Mouse (Mus musculus) CD4-positive, CD25-positive, alpha-beta regulatory T cell, adult 2 months (primary cell): ENCODE measurements at regions not wholly inside any gene's neighbourhood (a gene's known extent, or its start where the extent isn't known, plus 50 kb on each side); places are given as distances from the start of the nearest gene placed in this dataset.
"Not testable (repeated sequence)": the region's sequence is repeated elsewhere in the genome, so short reads cannot be mapped to it uniquely, and the experiment has no call there.

ENCODE experiments used
- DNase-seq: peaks from one replicate; pipeline ENCODE4 v3.0.0-alpha.2; 2012; ENCODE audit warnings: low read depth, low spot score

GRCm38 (mm10) chr10:33715701-33716250 lies 70.7 kb downstream of the Sult3a2 start:
- no peak for DNase-seq

- DNase-seq, result not testable (repeated sequence)
Measured at GRCm38 (mm10) chr10:33708656-33709055, 77.8 kb downstream of the Sult3a2 start.

GRCm38 (mm10) chr10:33704245-33704644 lies 79.7 kb upstream of the Clvs2 start:
- not testable (repeated sequence) for DNase-seq

GRCm38 (mm10) chr10:33703420-33703819 lies 78.9 kb upstream of the Clvs2 start:
- DNase-seq, result peak; percentile 1
